Comparison of ENCODE assay signal across 13 mouse cellular contexts in genomic region chr3:28775958-28776357, GRCm38 (mm10). TPM values are rescaled to one million over a fixed set of nuclear protein-coding genes. Genes with fewer than 3 reads are reported as not detected.
A peak's percentile ranks its signal among the peaks of the same experiment; 100 is the strongest.
DNase-seq lines count a peak whose midpoint lies in the region; ATAC-seq and TF ChIP-seq lines count a peak whose summit lies in the region.
"Had no signal": no experiment of that assay in that cellular context is flagged by ENCODE, and none has a peak within 500 bp of the region (broad histone marks: within the 10 kb centered on the region; RNA-seq: fewer than 3 reads in every experiment).

No protein-coding gene starts in this region.

- no peak overlapping the region for H3K4me3 ChIP-seq in heart, embryonic 13.5 days
- H3K4me3 ChIP-seq in MEL (ENCODE audit: control insufficient read depth in 1 of 2, insufficient read depth in 1 of 2, low read depth in 2 of 2, low read length in 2 of 2), result no peak overlapping the region
- peak overlapping the region; percentile 61 for H3K4me3 ChIP-seq in erythroblast, embryonic 14.5 days (replicated peaks)
- H3K4me3 ChIP-seq in liver, postnatal 0 days (ENCODE audit: low read depth, low read length), result peak overlapping the region; percentile 2; the same call in 1 of the 2 replicates
- H3K4me3 ChIP-seq in kidney, adult 2 months (ENCODE audit: insufficient read depth, low read depth, low read length), result no peak overlapping the region
- no peak overlapping the region for H3K4me3 ChIP-seq in lung, adult 2 months (replicated peaks; ENCODE audit: extremely low read depth, low read depth, low read length)
- H3K4me3 ChIP-seq: hindbrain, embryonic 15.5 days had no signal

- no peak overlapping the region for H3K9ac ChIP-seq in heart, embryonic 13.5 days
- H3K9ac ChIP-seq in MEL (ENCODE audit: control insufficient read depth, low read depth, low read length, poor library complexity, severe bottlenecking), result peak overlapping the region; percentile 35; the same call in 1 of the 2 replicates
- H3K9ac ChIP-seq in liver, postnatal 0 days (replicated peaks), result 0 out of 2 replicates have a peak overlapping the region, but pooled peaks have one; percentile 39
- H3K9ac ChIP-seq: forebrain, postnatal 0 days; hindbrain, embryonic 15.5 days had no signal

- no peak for TF ChIP-seq CTCF in MEL (IDR thresholded peaks at IDR 0.05 in 2 of 3, conservative IDR thresholded peaks at IDR 0.05 in 1 of 3; ENCODE audit: control insufficient read depth in 1 of 3, insufficient read depth in 1 of 3, low read depth in 2 of 3, low read length in 3 of 3, poor library complexity in 1 of 3, severe bottlenecking in 1 of 3)
- no peak for TF ChIP-seq CTCF in liver, postnatal 0 days (IDR thresholded peaks at IDR 0.05; ENCODE audit: low read depth)
- no peak for TF ChIP-seq CTCF in kidney, adult 2 months (conservative IDR thresholded peaks at IDR 0.05; ENCODE audit: insufficient read depth, insufficient read length, low read depth, low read length)
- no peak for TF ChIP-seq CTCF in lung, adult 2 months (IDR thresholded peaks at IDR 0.05; ENCODE audit: insufficient read depth, low read length)

- no peak for ATAC-seq in heart, embryonic 13.5 days (ENCODE audit: extremely low read depth, insufficient number of reproducible peaks, low FRiP score, low TSS enrichment)
- ATAC-seq in liver, postnatal 0 days, result peak; percentile 92
- ATAC-seq: forebrain, postnatal 0 days had no signal

- no peaks in the 10 kb centered on the region for H3K9me3 ChIP-seq in heart, embryonic 13.5 days
- no peaks in the 10 kb centered on the region for H3K9me3 ChIP-seq in MEL (replicated peaks; ENCODE audit: insufficient read depth, low read length)
- H3K9me3 ChIP-seq in erythroblast, embryonic 14.5 days (ENCODE audit: control insufficient read depth, low read length), result peaks cover 7% of the 10 kb centered on the region; the same call in 1 of the 2 replicates
- H3K9me3 ChIP-seq in liver, postnatal 0 days (ENCODE audit: low read length), result no peaks in the 10 kb centered on the region
- H3K9me3 ChIP-seq: hindbrain, embryonic 15.5 days had no signal

- peak overlapping the region; percentile 19; the same call in 1 of the 2 replicates for H3K4me2 ChIP-seq in heart, embryonic 13.5 days
- peak overlapping the region; percentile 53 for H3K4me2 ChIP-seq in liver, postnatal 0 days (ENCODE audit: low read depth, low read length)
- H3K4me2 ChIP-seq: hindbrain, embryonic 15.5 days had no signal

- 0 out of 2 replicates have a peak, but pooled peaks cover 2% of the 10 kb centered on the region for H3K27me3 ChIP-seq in heart, embryonic 13.5 days (replicated peaks)
- no peaks in the 10 kb centered on the region for H3K27me3 ChIP-seq in MEL (ENCODE audit: control insufficient read depth in 1 of 2, insufficient read depth in 2 of 2, low read length in 2 of 2)
- no peaks in the 10 kb centered on the region; the same call in 1 of the 2 replicates for H3K27me3 ChIP-seq in erythroblast, embryonic 14.5 days (ENCODE audit: control insufficient read depth)
- no peaks in the 10 kb centered on the region for H3K27me3 ChIP-seq in liver, postnatal 0 days (ENCODE audit: insufficient read depth, low read length)
- H3K27me3 ChIP-seq in kidney, adult 2 months (replicated peaks; ENCODE audit: control insufficient read depth, insufficient read depth, low read length), result no peaks in the 10 kb centered on the region
- H3K27me3 ChIP-seq: hindbrain, embryonic 15.5 days had no signal

- no peak overlapping the region for H3K27ac ChIP-seq in heart, embryonic 13.5 days (replicated peaks)
- peak overlapping the region; percentile 78 for H3K27ac ChIP-seq in MEL (ENCODE audit: control insufficient read depth, low read depth, low read length)
- H3K27ac ChIP-seq in liver, postnatal 0 days (ENCODE audit: low read depth), result peak overlapping the region; percentile 85
- no peak overlapping the region for H3K27ac ChIP-seq in kidney, adult 2 months (ENCODE audit: insufficient read depth, low read depth, low read length)
- H3K27ac ChIP-seq: hindbrain, embryonic 15.5 days had no signal

- 18% methylated on average over 1 of the region's 1 CpGs for WGBS in heart, embryonic 13.5 days
- 41% methylated on average over 1 of the region's 1 CpGs for WGBS in liver, postnatal 0 days (ENCODE audit: insufficient replicate concordance)
- 73% methylated on average over 1 of the region's 1 CpGs for WGBS in kidney, adult 2 months
- WGBS in lung, adult 2 months, result 82% methylated on average over 1 of the region's 1 CpGs

- no peak for DNase-seq in heart, adult 8-10 months (ENCODE audit: low spot score)
- peak; percentile 65 for DNase-seq in MEL (ENCODE audit: low read depth, low spot score)
- DNase-seq in liver, postnatal 0 days, result peak; percentile 22
- no peak for DNase-seq in testis, postnatal 14 days (ENCODE audit: low spot score)
- DNase-seq in kidney, adult 2 months, result no peak
- no peak for DNase-seq in lung, adult 2 months
- DNase-seq: cerebellum, adult 2 months; forebrain, postnatal 0 days; gastrocnemius, postnatal 10 days; kidney, adult 9 months had no signal

- no peak for TF ChIP-seq RAD21 in MEL (IDR thresholded peaks at IDR 0.05; ENCODE audit: low read depth, low read length)

- H3K79me2 ChIP-seq in MEL (ENCODE audit: control insufficient read depth, insufficient read depth, low read length, poor library complexity), result no peaks in the 10 kb centered on the region

- TF ChIP-seq EP300 in MEL (IDR thresholded peaks at IDR 0.05; ENCODE audit: low read depth in 1 of 2, low read length in 2 of 2), result peak; percentile 77 to 81
- TF ChIP-seq EP300 in liver, postnatal 0 days (IDR thresholded peaks at IDR 0.05; ENCODE audit: low read depth), result peak; percentile 88

- no peaks in the 10 kb centered on the region for H3K36me3 ChIP-seq in heart, embryonic 13.5 days
- peaks cover 0 to 17% of the 10 kb centered on the region in 2 experiments; a peak in 2 of 4 replicates for H3K36me3 ChIP-seq in MEL (ENCODE audit: control insufficient read depth in 1 of 2, insufficient read depth in 2 of 2, low read length in 2 of 2)
- peaks cover 3% of the 10 kb centered on the region for H3K36me3 ChIP-seq in erythroblast, embryonic 14.5 days (ENCODE audit: control insufficient read depth)
- H3K36me3 ChIP-seq in liver, postnatal 0 days (replicated peaks; ENCODE audit: insufficient read depth, low read length), result no peaks in the 10 kb centered on the region
- no peaks in the 10 kb centered on the region for H3K36me3 ChIP-seq in kidney, adult 2 months (ENCODE audit: control insufficient read depth, insufficient read depth, low read length)
- H3K36me3 ChIP-seq: hindbrain, embryonic 15.5 days had no signal

- no peak for TF ChIP-seq POLR2A in MEL (IDR thresholded peaks at IDR 0.05; ENCODE audit: control insufficient read depth in 1 of 2, insufficient read depth in 1 of 2, low read depth in 1 of 2, low read length in 2 of 2, poor library complexity in 1 of 2)
- TF ChIP-seq POLR2A in kidney, adult 2 months (IDR thresholded peaks at IDR 0.05; ENCODE audit: low read depth, low read length), result no peak
- no peak for TF ChIP-seq POLR2A in lung, adult 2 months (IDR thresholded peaks at IDR 0.05; ENCODE audit: borderline replicate concordance, extremely low read depth, low read depth, low read length)

- peaks cover 14% of the 10 kb centered on the region; the same call in 1 of the 2 replicates for H3K4me1 ChIP-seq in heart, embryonic 13.5 days
- H3K4me1 ChIP-seq in MEL (ENCODE audit: control insufficient read depth in 1 of 2, insufficient read depth in 2 of 2, low read length in 2 of 2), result peaks cover 6 to 16% of the 10 kb centered on the region in 2 experiments
- peaks cover 60% of the 10 kb centered on the region for H3K4me1 ChIP-seq in erythroblast, embryonic 14.5 days (ENCODE audit: control insufficient read depth)
- H3K4me1 ChIP-seq in liver, postnatal 0 days (ENCODE audit: insufficient read depth), result peaks cover 16% of the 10 kb centered on the region
- peaks cover 3% of the 10 kb centered on the region; the same call in 1 of the 2 replicates for H3K4me1 ChIP-seq in kidney, adult 2 months (ENCODE audit: control insufficient read depth, insufficient read depth, low read length)
- no peaks in the 10 kb centered on the region for H3K4me1 ChIP-seq in lung, adult 2 months (ENCODE audit: control insufficient read depth, insufficient read depth, low read length)

TF ChIP-seq in MEL, 35 proteins besides CTCF, POLR2A, EP300 and RAD21 (continues in another document):
- TF ChIP-seq MXI1 (IDR thresholded peaks at IDR 0.05; ENCODE audit: low read depth, low read length) (peak; percentile 49; the same call in 1 of the 2 replicates), GATA1 (IDR thresholded peaks at IDR 0.05; ENCODE audit: low read depth, low read length) (peak; percentile 90), USF1 (IDR thresholded peaks at IDR 0.05; ENCODE audit: low read depth, low read length) (peak; percentile 73), ETS1 (IDR thresholded peaks at IDR 0.05; ENCODE audit: low read depth, low read length) (peak; percentile 60), ELF1 (IDR thresholded peaks at IDR 0.05; ENCODE audit: low read depth, low read length) (no peak), RCOR1 (IDR thresholded peaks at IDR 0.05; ENCODE audit: low read depth, low read length) (peak; percentile 47; the same call in 1 of the 2 replicates), KAT2A (conservative IDR thresholded peaks at IDR 0.05; ENCODE audit: low read depth, low read length) (no peak), MAX (IDR thresholded peaks at IDR 0.05; ENCODE audit: low read length) (peak; percentile 43; the same call in 1 of the 2 replicates)

RNA-seq across cellular contexts. Expression of gene Eif5a2, which starts 5.1 kb away (rescaled TPM):
- 8.4 and 9.1 TPM in 2 replicates for polyA plus RNA-seq in heart, embryonic 13.5 days (2015; fragmentation: Nextera tagmentation; extraction: Ambion mirVana)
- total RNA-seq in heart, adult 8-10 months (2022), result 1 to 10 TPM in 3 of 4 experiments, under 1 TPM in 1; 0.87 to 1.4 (median 1.2) TPM
- total RNA-seq in MEL (2012; rRNA removed), result 5.8 and 6.1 TPM in 2 replicates
- 1 to 10 TPM in 1 of 2 experiments, not detected in 1; 7.3 TPM for polyA plus RNA-seq in MEL (2012; ENCODE audit: insufficient read depth in 1 of 2, insufficient read length in 2 of 2, low read depth in 1 of 2, low replicate concordance in 2 of 2, missing spikeins in 1 of 2)
- polyA plus RNA-seq in erythroblast, embryonic 14.5 days (2012), result 0.05 and 0.10 TPM in 2 replicates
- 1.3 and 1.4 TPM in 2 replicates for polyA plus RNA-seq in liver, postnatal 0 days (2015; fragmentation: Nextera tagmentation; extraction: Ambion mirVana)
- polyA plus RNA-seq in kidney, adult 2 months (2012; rRNA removed), result 1.1 and 1.2 TPM in 2 replicates
- polyA plus RNA-seq in lung, adult 2 months (2012; rRNA removed), result 1.4 and 2.0 TPM in 2 replicates

RNA-seq across cellular contexts. Expression of gene Rpl22l1, which starts 29.3 kb away (rescaled TPM):
- polyA plus RNA-seq in heart, embryonic 13.5 days (2015; fragmentation: Nextera tagmentation; extraction: Ambion mirVana), result 212 and 227 TPM in 2 replicates
- 100 to 1,000 TPM in 1 of 4 experiments, 10 to 100 TPM in 3; 75.8 to 106 (median 85.5) TPM for total RNA-seq in heart, adult 8-10 months (2022)
- total RNA-seq in MEL (2012; rRNA removed), result 97.8 and 305 TPM in 2 replicates
- 10 to 100 TPM in 1 of 2 experiments, not detected in 1; 84.5 TPM for polyA plus RNA-seq in MEL (2012; ENCODE audit: insufficient read depth in 1 of 2, insufficient read length in 2 of 2, low read depth in 1 of 2, low replicate concordance in 2 of 2, missing spikeins in 1 of 2)
- 2.0 and 3.1 TPM in 2 replicates for polyA plus RNA-seq in erythroblast, embryonic 14.5 days (2012)
- polyA plus RNA-seq in liver, postnatal 0 days (2015; fragmentation: Nextera tagmentation; extraction: Ambion mirVana), result 247 and 263 TPM in 2 replicates
- 6.0 and 14.8 TPM in 2 replicates for polyA plus RNA-seq in kidney, adult 2 months (2012; rRNA removed)
- polyA plus RNA-seq in lung, adult 2 months (2012; rRNA removed), result 6.4 and 8.4 TPM in 2 replicates

Comparison
In these comparisons a context has a peak if more than half of its experiments do, and no peak if none do; other contexts are left out.
1. H3K27ac ChIP-seq: peak in MEL (single experiment) and liver, postnatal 0 days (single experiment); none in heart, embryonic 13.5 days (single experiment) and kidney, adult 2 months (single experiment).
2. H3K4me3 ChIP-seq: peak in erythroblast, embryonic 14.5 days (single experiment) and liver, postnatal 0 days (single experiment); none in heart, embryonic 13.5 days (single experiment), MEL (0 of 2), kidney, adult 2 months (single experiment) and lung, adult 2 months (single experiment).
3. DNase-seq: peak in MEL (single experiment) and liver, postnatal 0 days (single experiment); none in heart, adult 8-10 months (single experiment), testis, postnatal 14 days (single experiment), kidney, adult 2 months (single experiment) and lung, adult 2 months (single experiment).